Mouse (Mus musculus) hindbrain, embryonic 12.5 days (tissue): ENCODE measurements around the gene Thnsl2. TPM values are rescaled to one million over a fixed set of nuclear protein-coding genes. Genes with fewer than 3 reads are reported as not detected.
A peak's percentile ranks its signal among the peaks of the same experiment; 100 is the strongest.

Source experiments
- ATAC-seq: fragments of 200-750 bp; cut with Nextera tagmentation; 2 replicates; pipeline ENCODE4 v1.8.0; 2017; ENCODE audit warnings: moderate TSS enrichment; ENCODE audit not compliant: low FRiP score
- H3K27ac ChIP-seq: fragments of 300-500 bp; sonication (generic); 2 replicates; pipeline ENCODE4 v1.5.1; 2016; ENCODE audit warnings: mild to moderate bottlenecking
- H3K27me3 ChIP-seq: fragments of 300-500 bp; sonication (generic); 2 replicates; pipeline ENCODE4 v1.6.1; 2016; ENCODE audit warnings: mild to moderate bottlenecking
- H3K36me3 ChIP-seq: fragments of 300-500 bp; sonication (generic); 2 replicates; pipeline ENCODE4 v1.6.1; 2016; ENCODE audit warnings: mild to moderate bottlenecking
- H3K4me1 ChIP-seq: fragments of 300-500 bp; sonication (generic); 2 replicates; pipeline ENCODE4 v1.6.1; 2016
- H3K4me2 ChIP-seq: fragments of 300-500 bp; sonication (generic); replicated peaks from 2 replicates; pipeline ENCODE4 v1.6.1; 2016; ENCODE audit warnings: mild to moderate bottlenecking
- H3K4me3 ChIP-seq: fragments of 300-500 bp; sonication (generic); 2 replicates; pipeline ENCODE4 v1.5.1; 2016; ENCODE audit warnings: mild to moderate bottlenecking
- H3K9ac ChIP-seq: fragments of 300-500 bp; sonication (generic); 2 replicates; pipeline ENCODE4 v1.6.1; 2016; ENCODE audit warnings: mild to moderate bottlenecking, moderate library complexity
- H3K9me3 ChIP-seq: fragments of 300-500 bp; sonication (generic); replicated peaks from 2 replicates; pipeline ENCODE4 v1.6.1; 2016; ENCODE audit warnings: mild to moderate bottlenecking
- WGBS: fragments of 180-500 bp; shearing (Covaris S2); methylation state at CpG from one replicate; pipeline ENCODE4 v1.1.7; 2016; 5-methylcytosine and 5-hydroxymethylcytosine counted together
- polyA plus RNA-seq: library from polyadenylated mRNA; unstranded; fragments of >200 nt; fragmentation: Nextera tagmentation; extraction: Ambion mirVana; gene quantifications from 2 replicates; pipeline ENCODE4 v1.2.1, GENCODE M21; 2016

The Thnsl2 gene
- polyA plus RNA-seq, 1 experiment from 2014 or later = 5.4 TPM

DNA sequence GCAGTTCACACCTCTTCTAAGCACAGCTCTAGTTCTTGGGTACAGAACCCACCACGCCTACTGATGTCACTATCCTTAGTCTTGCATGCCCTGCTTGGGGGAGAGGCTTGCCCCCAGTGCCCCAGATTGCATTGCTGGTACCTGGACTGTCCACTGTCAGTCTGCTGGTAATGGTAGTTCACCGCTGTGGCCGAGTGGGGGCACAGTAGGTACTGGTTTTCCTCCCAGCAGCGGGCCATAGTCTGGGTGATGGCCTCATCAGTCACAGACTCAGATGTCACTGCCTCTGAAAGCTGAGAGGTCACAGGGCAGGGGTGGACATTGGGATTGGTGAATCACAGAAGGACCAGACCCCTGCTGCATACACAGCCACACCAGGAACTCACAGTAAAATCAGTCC lies 15.2 kb downstream of the Thnsl2 start:
- no peaks in the 10 kb centered on the region for H3K9me3 ChIP-seq
- no peak overlapping the region for H3K27ac ChIP-seq
- no peaks in the 10 kb centered on the region for H3K27me3 ChIP-seq
- H3K4me1 ChIP-seq = no peaks in the 10 kb centered on the region
- 39% methylated on average over 4 of the region's 4 CpGs for WGBS
- H3K4me3 ChIP-seq = no peak overlapping the region
- H3K4me2 ChIP-seq = no peak overlapping the region
- no peak overlapping the region for H3K9ac ChIP-seq
- H3K36me3 ChIP-seq = no peaks in the 10 kb centered on the region
- ATAC-seq = no peak

DNA sequence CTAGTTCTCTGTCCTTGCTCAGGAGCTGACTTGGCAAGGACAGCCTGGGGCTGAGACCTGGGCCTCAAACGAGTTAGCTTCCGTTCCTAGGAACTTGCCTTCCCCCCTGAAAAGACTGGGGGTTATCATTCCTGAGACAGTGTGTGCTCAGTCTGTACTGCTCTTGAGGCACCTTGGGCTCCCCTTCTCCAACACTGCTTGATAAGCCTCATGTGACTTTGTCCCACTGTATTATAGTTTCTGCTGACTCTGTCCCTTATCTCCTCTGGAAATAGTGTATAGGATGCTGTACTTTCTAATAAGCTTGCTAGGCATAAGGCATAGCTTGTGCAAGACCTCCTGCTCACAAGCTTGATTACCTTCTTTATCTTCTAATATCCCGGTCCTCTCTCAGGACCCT lies 17.9 kb downstream of the Thnsl2 start:
- H3K9ac ChIP-seq = no peak overlapping the region
- ATAC-seq = no peak
- no peaks in the 10 kb centered on the region for H3K36me3 ChIP-seq
- no peak overlapping the region for H3K4me3 ChIP-seq
- no peaks in the 10 kb centered on the region for H3K4me1 ChIP-seq
- WGBS = 74% methylated on average over 3 of the region's 3 CpGs
- no peaks in the 10 kb centered on the region for H3K9me3 ChIP-seq
- no peak overlapping the region for H3K27ac ChIP-seq
- no peak overlapping the region for H3K4me2 ChIP-seq
- no peaks in the 10 kb centered on the region for H3K27me3 ChIP-seq

DNA sequence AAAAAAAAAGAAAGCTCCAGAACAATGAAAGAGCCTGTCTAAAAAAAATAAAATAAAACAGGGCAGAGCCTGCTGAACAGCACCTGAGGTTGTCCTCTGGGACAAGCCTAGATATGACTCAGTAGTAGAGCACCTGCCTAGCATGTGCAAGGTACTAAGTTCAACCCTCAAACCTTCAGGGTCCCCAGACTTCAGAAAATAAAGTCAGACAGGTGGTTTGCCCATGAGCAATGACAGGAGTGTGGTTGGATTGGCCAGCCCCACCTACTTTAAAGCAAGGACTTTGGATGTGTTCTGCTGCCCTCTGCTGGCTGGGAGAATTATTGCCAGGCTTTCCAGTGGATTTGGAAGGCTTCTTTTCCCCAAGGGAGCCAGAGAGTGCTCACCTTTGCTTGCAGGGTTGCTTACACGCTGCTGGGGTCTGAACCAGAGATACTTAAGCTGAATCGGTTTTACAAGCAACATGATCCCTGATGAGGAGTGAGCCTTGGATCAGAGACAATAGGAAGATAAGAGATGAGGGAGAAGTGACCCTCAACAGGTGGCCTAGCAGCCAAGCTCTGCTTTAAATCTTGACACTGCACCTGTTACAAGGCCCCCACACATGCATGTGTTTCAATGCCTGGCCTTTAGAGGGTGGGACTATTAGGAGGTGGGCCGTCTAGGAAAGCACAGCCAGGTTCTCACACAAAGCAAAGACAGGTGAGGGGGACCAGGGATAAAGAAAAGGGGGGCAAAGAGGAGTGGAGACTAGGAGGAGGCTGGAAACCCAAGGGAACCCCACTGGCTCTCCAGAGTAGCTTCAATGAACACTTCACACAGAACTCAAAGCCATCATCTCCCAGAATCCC lies 19.0 kb downstream of the Thnsl2 start:
- H3K4me3 ChIP-seq = no peak overlapping the region
- no peak overlapping the region for H3K27ac ChIP-seq
- H3K36me3 ChIP-seq = no peaks in the 10 kb centered on the region
- no peak overlapping the region for H3K4me2 ChIP-seq
- no peaks in the 10 kb centered on the region for H3K9me3 ChIP-seq
- no peak overlapping the region for H3K9ac ChIP-seq
- 0 out of 2 replicates have a peak, but pooled peaks cover 2% of the 10 kb centered on the region for H3K27me3 ChIP-seq
- WGBS = 13% methylated on average over 3 of the region's 3 CpGs
- peak; percentile 61; the same call in 1 of the 2 replicates for ATAC-seq
- no peaks in the 10 kb centered on the region for H3K4me1 ChIP-seq

DNA sequence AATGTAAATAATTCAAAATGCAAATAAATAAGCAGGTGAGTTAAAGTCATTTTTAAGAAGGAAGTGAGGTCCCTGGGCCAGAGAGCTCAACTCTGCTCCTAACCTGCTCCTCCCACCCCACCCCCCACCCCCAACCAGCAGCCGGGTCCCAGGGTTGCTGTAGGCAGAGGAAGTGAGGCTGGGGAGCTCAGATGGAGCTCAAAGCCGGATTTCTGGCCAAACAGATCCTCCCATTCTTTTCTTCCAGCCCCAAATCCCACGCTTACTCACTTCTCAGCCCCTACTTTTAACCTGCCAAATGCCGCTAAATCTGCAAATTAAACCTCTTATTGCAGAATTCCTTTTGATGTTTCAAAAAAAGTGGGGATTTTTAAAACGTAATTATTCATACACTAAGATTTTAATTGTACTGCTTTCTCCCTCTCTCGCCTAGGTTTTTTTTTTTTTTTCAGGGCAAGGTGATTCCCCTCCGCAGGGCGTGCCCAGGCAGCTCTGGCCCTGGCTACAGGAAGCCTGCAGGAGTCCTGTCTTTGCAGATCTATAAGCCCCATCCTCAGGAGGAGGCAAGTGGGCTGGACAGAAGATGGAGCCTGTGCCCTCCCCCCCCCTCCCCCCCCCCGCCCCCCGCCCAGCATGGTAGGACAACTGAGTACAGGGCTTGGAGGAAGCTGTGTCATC lies 24.5 kb downstream of the Thnsl2 start:
- Histone ChIP-seq H3K27me3 (0 out of 2 replicates have a peak, but pooled peaks cover 2% of the 10 kb centered on the region), H3K4me1 (no peaks in the 10 kb centered on the region), H3K4me2 (no peak overlapping the region), H3K36me3 (no peaks in the 10 kb centered on the region), H3K27ac (no peak overlapping the region), H3K4me3 (no peak overlapping the region), H3K9me3 (no peaks in the 10 kb centered on the region), H3K9ac (no peak overlapping the region)
- ATAC-seq = no peak
- WGBS = 12% methylated on average over 9 of the region's 10 CpGs

DNA sequence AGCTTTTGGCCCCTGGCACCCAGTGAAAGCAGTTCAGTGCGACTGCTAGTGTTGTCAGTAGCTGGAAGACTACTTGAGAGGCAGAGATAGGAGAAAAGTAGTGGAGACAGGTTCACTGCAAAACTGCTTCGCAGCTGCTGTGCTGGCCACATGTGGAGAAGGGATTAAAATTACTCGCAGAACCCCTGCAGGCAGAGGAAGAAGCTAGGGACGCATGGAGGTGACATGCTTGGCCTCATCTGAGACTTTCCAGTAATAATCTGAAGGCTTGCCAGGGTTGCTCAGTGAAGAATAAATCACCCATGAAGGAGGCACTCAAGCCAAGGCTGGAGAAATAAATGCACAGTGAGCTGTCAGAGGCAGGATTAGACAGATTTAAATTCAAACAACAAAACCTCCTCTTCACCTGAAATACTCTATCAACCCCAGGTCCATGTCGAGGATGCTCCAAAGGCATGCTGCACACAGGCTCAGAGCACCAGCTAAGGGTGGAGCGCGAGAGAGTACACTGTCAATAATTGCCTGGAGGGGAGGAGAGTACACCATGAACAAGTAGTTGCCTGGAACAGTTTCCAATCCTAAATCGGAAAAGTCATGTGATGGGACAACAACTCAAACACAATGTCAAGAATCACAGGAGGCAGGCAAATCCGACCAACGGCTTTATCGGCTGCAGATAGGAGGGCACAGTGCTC lies 32.7 kb downstream of the Thnsl2 start:
- no peak for ATAC-seq
- 73% methylated on average over 11 of the region's 11 CpGs for WGBS
- no peaks in the 10 kb centered on the region for H3K36me3 ChIP-seq
- H3K27me3 ChIP-seq = no peaks in the 10 kb centered on the region
- H3K9me3 ChIP-seq = no peaks in the 10 kb centered on the region
- H3K9ac ChIP-seq = no peak overlapping the region
- no peaks in the 10 kb centered on the region for H3K4me1 ChIP-seq
- H3K4me3 ChIP-seq = no peak overlapping the region
- H3K4me2 ChIP-seq = no peak overlapping the region
- no peak overlapping the region for H3K27ac ChIP-seq

DNA sequence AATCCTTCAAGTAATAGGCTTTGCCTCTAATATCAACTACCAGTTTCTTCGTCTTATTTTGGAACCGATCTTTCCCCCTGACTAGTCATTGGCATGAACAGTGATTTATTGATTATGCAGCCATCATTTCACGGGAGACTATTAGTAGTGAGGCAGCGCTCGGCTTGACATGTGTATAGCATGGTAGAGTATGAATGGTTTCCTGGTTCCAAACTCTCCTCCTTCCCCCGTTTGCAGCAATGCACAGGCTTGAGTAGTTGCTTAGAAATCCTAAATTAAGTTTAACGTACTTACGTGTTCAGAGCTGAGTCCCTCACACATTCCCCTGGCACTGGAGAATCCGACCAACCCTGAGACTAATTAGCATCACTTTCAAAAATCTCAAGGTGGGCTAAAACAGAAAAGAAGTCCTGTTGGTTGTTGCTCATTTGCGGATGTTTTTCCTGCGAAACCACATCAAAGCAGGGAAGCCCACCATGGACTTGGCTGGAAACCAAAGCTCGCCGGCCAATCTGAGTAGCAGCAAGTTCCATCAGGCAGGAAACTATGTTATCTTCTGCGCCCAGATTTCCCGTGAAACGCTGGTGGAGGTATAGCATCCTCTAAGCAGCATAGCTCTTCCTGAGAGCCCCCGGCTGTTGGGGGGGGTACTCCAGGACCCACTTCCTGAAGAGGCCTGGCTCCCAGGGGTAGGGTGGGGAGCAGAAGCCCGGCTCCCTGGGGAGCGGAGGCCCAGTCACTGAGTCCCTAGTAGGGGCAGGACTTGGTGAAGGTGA lies 37.9 kb downstream of the Thnsl2 start:
- WGBS = 80% methylated on average over 19 of the region's 19 CpGs
- no peaks in the 10 kb centered on the region for H3K27me3 ChIP-seq
- no peaks in the 10 kb centered on the region for H3K4me1 ChIP-seq
- no peaks in the 10 kb centered on the region for H3K36me3 ChIP-seq
- H3K4me2 ChIP-seq = no peak overlapping the region
- no peak overlapping the region for H3K9ac ChIP-seq
- no peak overlapping the region for H3K4me3 ChIP-seq
- no peak for ATAC-seq
- H3K9me3 ChIP-seq = no peaks in the 10 kb centered on the region
- no peak overlapping the region for H3K27ac ChIP-seq

DNA sequence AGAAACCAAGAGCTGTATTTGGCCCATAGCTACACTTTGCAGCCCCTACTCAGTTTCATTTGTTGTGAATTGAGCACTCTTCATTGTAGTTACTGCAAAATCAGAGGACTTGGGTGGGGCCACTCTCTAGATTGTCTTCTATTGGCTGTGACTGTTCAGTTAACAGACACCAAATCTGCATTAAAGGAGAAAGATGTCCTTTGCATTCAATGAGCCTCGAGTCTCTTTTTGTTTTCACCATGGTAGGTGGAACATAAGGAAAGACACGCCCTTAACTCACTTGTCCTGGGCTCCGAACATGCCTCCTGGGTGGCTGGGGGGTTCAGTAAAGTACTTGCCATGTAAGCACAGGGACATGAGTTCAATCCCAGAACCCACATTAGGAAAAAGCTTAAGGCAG lies 48.1 kb downstream of the Thnsl2 start:
- H3K4me1 ChIP-seq = no peaks in the 10 kb centered on the region
- no peak overlapping the region for H3K4me3 ChIP-seq
- H3K36me3 ChIP-seq = no peaks in the 10 kb centered on the region
- no peak for ATAC-seq
- no peak overlapping the region for H3K9ac ChIP-seq
- H3K27me3 ChIP-seq = no peaks in the 10 kb centered on the region
- 78% methylated on average over 3 of the region's 3 CpGs for WGBS
- no peak overlapping the region for H3K4me2 ChIP-seq
- no peak overlapping the region for H3K27ac ChIP-seq
- H3K9me3 ChIP-seq = no peaks in the 10 kb centered on the region

DNA sequence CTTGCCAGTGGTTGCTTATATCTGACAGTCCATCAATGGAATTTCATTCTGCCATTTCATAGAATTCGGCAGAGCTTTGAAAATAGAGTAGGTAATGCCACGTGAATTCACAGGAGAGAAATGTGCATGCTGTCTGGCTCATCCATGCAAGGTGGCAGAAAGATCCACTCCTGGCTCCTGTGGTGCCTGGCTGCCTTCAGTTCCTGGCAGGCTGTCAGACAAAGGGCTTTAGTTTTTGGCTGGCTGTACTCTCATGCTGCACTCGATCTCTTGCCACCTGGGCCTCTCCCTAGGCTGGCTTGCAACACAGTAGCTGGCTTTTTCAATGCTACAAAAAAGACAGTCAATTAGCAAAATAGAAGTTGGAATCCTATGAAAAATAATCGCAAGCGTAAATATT lies 49.5 kb downstream of the Thnsl2 start:
- H3K36me3 ChIP-seq = no peaks in the 10 kb centered on the region
- H3K4me2 ChIP-seq = no peak overlapping the region
- H3K9ac ChIP-seq = no peak overlapping the region
- no peak for ATAC-seq
- 71% methylated on average over 5 of the region's 5 CpGs for WGBS
- H3K27me3 ChIP-seq = no peaks in the 10 kb centered on the region
- H3K27ac ChIP-seq = no peak overlapping the region
- no peak overlapping the region for H3K4me3 ChIP-seq
- no peaks in the 10 kb centered on the region for H3K9me3 ChIP-seq
- H3K4me1 ChIP-seq = no peaks in the 10 kb centered on the region

DNA sequence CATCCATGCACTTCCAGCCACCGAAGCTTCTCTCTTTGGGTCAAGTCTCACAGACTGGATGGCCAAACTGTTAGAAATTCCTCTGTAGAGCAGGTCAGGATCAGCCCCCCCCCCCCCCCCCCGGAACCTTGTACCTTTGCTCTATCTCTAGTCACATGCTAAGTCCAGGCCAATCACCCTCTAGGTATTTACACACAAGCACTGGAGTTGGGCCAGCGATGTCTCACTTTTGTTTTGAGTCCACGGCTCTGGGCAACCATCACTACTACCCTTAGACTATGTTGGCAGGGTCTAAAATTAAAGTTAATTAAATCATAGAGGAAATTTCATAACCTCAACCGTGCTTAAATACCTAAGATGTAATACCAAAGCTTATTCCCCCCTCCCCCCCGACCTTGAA lies 50.6 kb downstream of the Thnsl2 start:
- 86% methylated on average over 6 of the region's 6 CpGs for WGBS
- no peak overlapping the region for H3K27ac ChIP-seq

DNA sequence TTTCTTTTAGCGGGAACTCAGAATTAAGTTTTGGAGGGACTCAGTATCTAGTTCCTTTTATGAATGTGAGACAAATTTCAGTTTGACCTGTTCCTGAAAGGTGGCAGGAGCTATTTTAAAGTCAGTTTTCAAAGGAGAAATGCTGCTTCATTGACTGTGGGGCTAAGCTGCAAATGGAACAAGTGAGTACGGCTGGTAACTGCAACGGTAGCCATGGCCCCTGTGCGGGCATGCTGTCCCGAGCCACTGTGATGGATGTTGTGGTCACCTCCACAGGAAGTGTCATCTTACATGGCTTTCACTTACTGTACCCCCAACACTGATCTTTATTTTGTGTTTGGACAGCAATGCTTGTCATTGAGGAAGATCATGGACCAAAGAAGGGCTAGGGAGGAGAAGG lies 53.8 kb downstream of the Thnsl2 start:
- Histone ChIP-seq H3K27me3 (no peaks in the 10 kb centered on the region), H3K4me2 (no peak overlapping the region), H3K36me3 (no peaks in the 10 kb centered on the region), H3K9ac (no peak overlapping the region), H3K4me3 (no peak overlapping the region), H3K4me1 (no peaks in the 10 kb centered on the region), H3K27ac (no peak overlapping the region), H3K9me3 (0 out of 2 replicates have a peak, but pooled peaks cover 5% of the 10 kb centered on the region)
- ATAC-seq = no peak
- WGBS = 80% methylated on average over 5 of the region's 5 CpGs

More for the DNA sequence above, 50.6 kb downstream of the Thnsl2 start:
- Histone ChIP-seq H3K27me3 (no peaks in the 10 kb centered on the region), H3K36me3 (no peaks in the 10 kb centered on the region), H3K4me1 (no peaks in the 10 kb centered on the region), H3K9me3 (no peaks in the 10 kb centered on the region), H3K4me3 (no peak overlapping the region), H3K9ac (no peak overlapping the region), H3K4me2 (no peak overlapping the region)
- ATAC-seq = no peak

DNA sequence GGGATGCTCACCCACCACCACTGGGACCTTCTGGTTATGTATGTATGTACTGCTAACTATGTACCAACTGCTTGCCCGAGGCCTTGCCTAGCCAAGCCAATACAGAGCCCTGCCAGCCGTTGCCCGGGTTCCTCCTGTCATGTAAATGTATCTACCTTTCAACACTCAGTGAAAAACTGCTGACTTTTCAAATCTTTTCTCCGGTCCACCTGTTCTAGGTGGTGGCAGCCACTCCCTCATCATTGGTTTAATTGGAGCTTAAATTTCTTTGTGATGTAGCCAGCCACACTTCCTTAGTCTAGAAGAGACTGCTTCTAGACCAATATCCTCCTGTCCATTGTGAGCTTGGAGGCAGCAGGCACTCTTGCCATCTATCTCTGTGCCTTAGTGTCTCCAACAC lies 54.5 kb downstream of the Thnsl2 start:
- H3K36me3 ChIP-seq = no peaks in the 10 kb centered on the region
- 0 out of 2 replicates have a peak, but pooled peaks cover 5% of the 10 kb centered on the region for H3K9me3 ChIP-seq
- H3K27me3 ChIP-seq = no peaks in the 10 kb centered on the region
- H3K4me1 ChIP-seq = no peaks in the 10 kb centered on the region
- H3K27ac ChIP-seq = no peak overlapping the region
- no peak overlapping the region for H3K4me2 ChIP-seq
- WGBS = 79% methylated on average over 4 of the region's 4 CpGs
- H3K9ac ChIP-seq = no peak overlapping the region
- H3K4me3 ChIP-seq = no peak overlapping the region
- ATAC-seq = no peak

DNA sequence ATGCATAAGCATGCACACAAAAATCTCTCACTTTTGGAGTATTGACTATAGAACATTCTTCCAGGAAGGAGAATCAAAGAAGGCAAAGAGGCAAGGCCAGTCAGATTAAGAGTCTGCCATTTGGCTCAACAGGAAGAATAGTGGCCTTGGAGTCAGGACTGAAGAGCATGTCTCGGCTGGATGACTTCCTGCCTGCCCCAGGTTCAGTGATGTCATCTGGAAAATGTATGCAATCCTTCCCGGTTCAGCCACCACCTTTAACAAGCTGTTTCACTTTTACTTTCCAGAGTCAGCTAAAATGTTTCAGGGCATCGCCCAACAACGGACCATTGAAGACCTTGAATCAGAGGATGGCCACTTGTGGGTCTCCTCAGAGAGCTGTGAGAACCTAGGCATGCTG lies 55.2 kb downstream of the Thnsl2 start:
- Histone ChIP-seq H3K27ac (no peak overlapping the region), H3K36me3 (no peaks in the 10 kb centered on the region), H3K4me2 (no peak overlapping the region), H3K4me1 (no peaks in the 10 kb centered on the region), H3K27me3 (no peaks in the 10 kb centered on the region), H3K4me3 (no peak overlapping the region), H3K9me3 (0 out of 2 replicates have a peak, but pooled peaks cover 5% of the 10 kb centered on the region), H3K9ac (no peak overlapping the region)
- ATAC-seq = no peak
- WGBS = 69% methylated on average over 4 of the region's 4 CpGs
